Mouse (Mus musculus) heart, adult 8-10 months (tissue): ENCODE results near the gene Coro7. TPM values are rescaled to one million over a fixed set of nuclear protein-coding genes. Genes with fewer than 3 reads are reported as not detected.

Experiments
- DNase-seq: peaks from one replicate; pipeline ENCODE4 v3.0.0; 2022; ENCODE audit warnings: low spot score
- total RNA-seq, 4 experiments: library from RNA; stranded (reverse); gene quantifications; 2 replicates each; pipeline ENCODE4 v1.2.4; 2022

The Coro7 gene
- total RNA-seq, 4 experiments from 2014 or later = 11.3 to 16.1 (median 15.4) TPM

GRCm38 (mm10) chr16:4624074-4624473, 55.5 kb downstream of the Coro7 start:
- no peak for DNase-seq

- DNase-seq = no peak
These were observed 62.7 kb downstream of the Coro7 start for GRCm38 (mm10) chr16:4616829-4617228.

- DNase-seq = no peak
These were observed 64.3 kb downstream of the Coro7 start for GRCm38 (mm10) chr16:4615297-4615696.

- no peak for DNase-seq
These were observed 64.9 kb downstream of the Coro7 start for GRCm38 (mm10) chr16:4614639-4615038.

- DNase-seq = no peak
These were observed 65.8 kb downstream of the Coro7 start for GRCm38 (mm10) chr16:4613736-4614135.

GRCm38 (mm10) chr16:4611676-4612075, 67.9 kb downstream of the Coro7 start:
- DNase-seq = no peak

GRCm38 (mm10) chr16:4611193-4611592, 68.4 kb downstream of the Coro7 start:
- no peak for DNase-seq

GRCm38 (mm10) chr16:4608532-4609059, 71.0 kb downstream of the Coro7 start:
- DNase-seq = no peak

GRCm38 (mm10) chr16:4607818-4608531, 71.6 kb downstream of the Coro7 start:
- DNase-seq = peak; percentile 83

- DNase-seq = peak; percentile 59
These were observed 73.0 kb downstream of the Coro7 start for GRCm38 (mm10) chr16:4606431-4607084.

GRCm38 (mm10) chr16:4605514-4606131, 74.0 kb downstream of the Coro7 start:
- no peak for DNase-seq

GRCm38 (mm10) chr16:4604293-4604837, 75.2 kb downstream of the Coro7 start:
- DNase-seq = no peak

GRCm38 (mm10) chr16:4603453-4603837, 76.1 kb downstream of the Coro7 start:
- DNase-seq = no peak

GRCm38 (mm10) chr16:4602766-4603452, 76.7 kb downstream of the Coro7 start:
- DNase-seq = no peak

- no peak for DNase-seq
These were observed 77.4 kb downstream of the Coro7 start for GRCm38 (mm10) chr16:4602189-4602588.

GRCm38 (mm10) chr16:4600701-4601310, 78.8 kb downstream of the Coro7 start:
- no peak for DNase-seq

- no peak for DNase-seq
These were observed 80.0 kb downstream of the Coro7 start for GRCm38 (mm10) chr16:4599616-4600015.

- no peak for DNase-seq
These were observed 80.6 kb downstream of the Coro7 start for GRCm38 (mm10) chr16:4598891-4599543.

GRCm38 (mm10) chr16:4598041-4598440, 81.5 kb downstream of the Coro7 start:
- DNase-seq = no peak

GRCm38 (mm10) chr16:4597296-4597695, 82.3 kb downstream of the Coro7 start:
- DNase-seq = no peak

- no peak for DNase-seq
These were observed 82.7 kb downstream of the Coro7 start for GRCm38 (mm10) chr16:4596836-4597235.
